Mouse (Mus musculus) embryo, embryonic 11.5 days (tissue): ENCODE data around the gene Rps6kb2.

ENCODE experiments used
- DNase-seq: peaks from one replicate; pipeline ENCODE4 v3.0.0-alpha.2; 2012; ENCODE audit warnings: low read depth, low spot score

Rps6kb2 gene

DNA sequence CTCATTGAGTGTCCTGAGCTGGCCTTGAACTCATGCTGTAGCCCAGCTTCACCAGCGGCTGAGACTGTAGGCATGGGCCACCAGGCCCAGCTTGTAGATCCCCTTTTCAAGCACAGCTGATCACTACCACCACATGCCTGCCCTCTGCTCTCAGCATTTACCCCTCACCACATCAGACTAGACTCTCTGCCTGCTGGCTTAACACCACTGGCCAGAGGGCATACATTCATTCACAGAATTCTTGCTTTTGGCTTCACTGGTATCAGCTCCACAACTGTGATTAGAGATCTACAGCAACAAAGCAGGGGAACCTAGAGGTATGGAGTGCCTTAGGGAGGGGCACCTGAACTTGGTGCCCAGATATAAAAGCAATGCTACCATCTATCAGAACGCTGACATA lies 42.7 kb downstream of the Rps6kb2 start:
- DNase-seq = no peak

DNA sequence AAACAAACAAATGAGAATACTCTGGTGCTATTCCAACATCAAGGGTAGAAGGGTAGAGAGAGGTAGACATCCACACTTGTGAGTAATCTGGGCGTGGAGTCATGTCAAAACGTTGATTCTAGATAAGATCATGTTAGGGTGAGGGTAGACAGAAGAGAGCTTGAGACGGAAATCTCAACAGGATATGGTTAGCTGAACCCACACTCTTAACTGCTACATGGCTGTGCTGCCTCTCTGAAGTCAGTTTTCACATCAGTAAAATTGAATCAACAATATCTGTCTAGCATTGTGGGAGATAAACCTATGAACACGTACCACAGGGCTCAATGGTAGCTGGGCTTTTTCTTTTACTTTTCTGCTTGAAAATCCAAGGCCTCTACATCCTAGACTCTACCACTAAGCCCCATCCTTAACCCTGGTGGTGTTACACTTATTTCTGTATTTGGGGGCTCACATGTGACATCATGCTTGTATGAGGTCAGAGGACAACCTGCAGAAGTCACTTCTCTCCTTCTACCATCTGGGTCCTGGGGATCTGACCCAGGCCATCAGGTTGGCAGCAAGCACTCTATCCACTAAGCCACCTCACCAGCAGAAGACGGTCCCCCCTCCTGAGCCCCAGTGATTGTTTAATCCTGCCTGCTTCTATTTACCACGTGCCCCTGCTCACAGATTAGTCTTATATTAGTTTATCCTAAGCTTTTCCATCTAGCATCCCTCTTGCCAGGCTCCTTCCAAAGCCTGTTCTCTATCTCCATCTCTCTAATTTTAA lies 43.3 kb downstream of the Rps6kb2 start:
- DNase-seq = no peak

DNA sequence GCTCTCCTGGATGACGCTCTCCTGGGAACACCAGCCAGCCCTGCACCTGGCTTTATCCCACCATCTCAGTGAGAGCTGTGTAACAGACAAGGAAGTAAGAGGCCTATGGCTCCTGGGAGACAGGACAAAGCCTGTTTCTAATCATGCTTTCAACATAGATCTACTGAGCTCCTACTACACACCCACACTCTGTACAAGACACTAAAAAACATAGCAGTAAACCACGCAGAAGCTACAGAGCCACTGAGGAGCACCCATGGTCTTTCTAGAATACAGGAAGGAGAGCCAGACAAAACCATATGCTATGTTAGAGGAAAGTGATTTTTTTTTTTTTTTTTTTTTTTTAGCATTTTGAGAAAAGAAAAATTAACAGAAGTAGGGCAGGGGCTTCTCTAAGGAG lies 44.8 kb downstream of the Rps6kb2 start:
- DNase-seq = no peak

DNA sequence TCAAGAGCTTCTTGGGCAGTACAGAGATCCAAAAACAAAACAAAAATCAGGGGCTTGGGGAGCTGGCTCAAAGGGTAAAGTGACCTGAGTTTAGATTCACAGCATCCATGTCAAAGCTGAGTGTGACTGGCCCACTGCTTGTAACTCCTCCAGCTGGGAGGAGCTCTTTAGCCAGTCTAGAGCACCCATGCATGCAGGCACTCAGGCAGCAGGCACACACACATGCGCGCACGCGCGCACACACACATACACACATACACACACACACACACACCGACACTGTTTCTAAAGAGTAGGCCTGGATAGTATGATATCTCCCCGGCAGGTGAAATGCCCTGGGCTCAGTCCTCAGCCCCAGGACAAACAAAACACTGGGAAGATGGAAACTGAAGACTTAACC lies 46.1 kb downstream of the Rps6kb2 start:
- no peak for DNase-seq

DNA sequence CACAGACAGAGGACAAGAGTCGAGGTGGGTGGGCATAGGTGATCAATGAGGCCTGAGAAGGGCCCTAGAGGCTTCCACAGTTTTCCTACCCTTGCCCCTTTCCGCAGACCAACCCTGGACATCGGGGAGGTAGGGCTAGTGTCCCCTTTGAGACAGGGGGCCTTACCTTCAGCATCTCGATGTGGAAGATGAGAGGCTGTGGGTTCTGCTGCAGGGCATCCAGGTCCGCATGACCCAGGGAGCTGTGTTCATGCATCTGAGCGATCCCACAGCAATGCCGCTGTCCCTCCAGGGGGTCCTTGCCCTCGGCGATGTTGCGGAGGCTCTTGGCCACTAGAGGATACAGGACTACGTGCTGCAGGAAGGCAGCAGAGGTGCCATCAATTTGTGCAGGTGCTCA lies 47.3 kb downstream of the Rps6kb2 start:
- no peak for DNase-seq

DNA sequence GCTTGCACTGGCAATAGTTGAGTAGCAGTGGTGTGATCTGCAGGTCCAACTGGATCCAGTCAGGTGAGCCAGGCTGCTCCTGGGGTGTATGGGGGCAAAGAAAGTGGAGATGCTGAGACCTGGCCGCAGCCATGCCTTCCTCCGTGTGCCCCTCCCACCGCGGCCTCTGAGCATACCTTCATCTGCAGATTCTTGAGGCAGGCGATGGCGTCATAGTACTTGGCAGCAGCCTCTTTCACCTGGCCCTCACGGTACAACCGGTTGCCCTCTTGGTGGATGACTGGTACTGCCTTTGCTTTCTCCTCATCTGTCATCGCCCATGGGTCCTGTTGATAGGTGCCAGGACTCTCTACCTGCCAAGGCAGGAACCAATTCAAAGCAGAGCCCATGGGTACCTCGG lies 48.0 kb downstream of the Rps6kb2 start:
- no peak for DNase-seq

DNA sequence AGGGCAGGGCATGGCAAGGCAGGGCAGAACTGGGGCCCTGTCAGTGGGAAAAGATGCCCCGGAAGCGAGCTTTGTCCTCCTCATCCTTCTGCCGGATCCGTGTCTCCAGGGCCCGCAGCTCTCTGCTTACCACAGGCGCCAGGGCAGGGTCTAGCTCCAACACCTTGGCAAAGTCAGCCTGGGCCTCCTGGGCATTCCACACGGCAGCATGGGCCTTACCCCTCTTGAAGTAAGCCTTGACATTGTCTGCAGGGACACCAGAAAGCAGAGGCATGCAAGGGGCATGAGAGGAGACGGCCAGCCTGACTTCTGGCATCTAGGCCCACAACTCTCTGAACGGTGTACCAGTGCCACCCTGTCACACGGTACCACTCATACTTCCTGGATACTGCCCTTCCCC lies 48.6 kb downstream of the Rps6kb2 start:
- no peak for DNase-seq

DNA sequence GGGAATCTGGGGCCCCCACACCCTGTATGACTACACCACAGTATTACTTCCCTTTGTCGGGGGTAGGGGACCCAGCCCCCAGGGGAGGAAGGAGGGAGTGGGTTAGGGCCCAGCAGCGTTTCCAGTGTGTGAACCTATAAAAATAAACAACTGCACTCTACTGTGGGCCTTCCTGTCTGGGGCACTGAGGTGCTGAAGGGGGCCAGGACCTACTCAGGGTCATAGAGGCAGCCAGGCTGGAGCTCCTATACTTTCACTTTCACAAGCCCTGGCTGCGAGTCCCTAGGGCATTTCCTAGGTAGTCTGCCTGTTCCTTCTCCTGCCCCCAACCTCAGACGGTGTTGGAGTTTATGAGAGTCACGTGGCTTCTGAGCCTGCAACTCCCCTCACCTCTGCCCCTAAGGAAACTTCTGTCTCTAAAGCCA lies 49.3 kb downstream of the Rps6kb2 start:
- no peak for DNase-seq

DNA sequence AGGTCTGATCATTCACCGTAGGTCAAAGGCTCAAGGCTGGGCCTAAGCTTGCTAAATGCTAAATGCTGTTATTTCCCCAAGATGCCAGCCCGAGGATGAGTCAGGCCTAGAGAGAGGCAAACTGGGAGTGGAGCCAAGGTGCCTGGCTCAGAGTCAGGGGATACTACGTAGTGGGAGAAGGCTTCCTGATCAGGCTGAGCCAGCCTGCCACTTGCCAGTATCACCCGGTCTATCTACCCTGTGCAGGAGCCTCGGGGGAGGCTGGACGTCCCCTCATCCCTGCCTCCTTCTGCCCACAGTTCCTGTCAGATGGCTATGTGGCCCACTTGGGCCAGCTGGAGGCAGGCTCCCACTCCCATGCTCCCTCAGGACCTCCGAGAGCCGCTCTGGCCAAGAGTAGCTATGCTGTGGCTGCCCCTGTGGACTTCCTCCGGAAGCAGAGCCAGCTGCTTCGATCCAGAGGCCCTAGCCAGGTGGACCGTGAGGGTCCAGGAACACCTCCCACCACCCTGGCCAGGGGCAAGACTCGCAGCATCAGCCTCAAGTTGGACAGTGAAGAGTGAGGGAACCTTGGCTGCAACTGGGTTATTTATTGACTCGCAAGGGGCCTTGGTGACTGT lies 49.9 kb downstream of the Rps6kb2 start:
- DNase-seq = no peak

DNA sequence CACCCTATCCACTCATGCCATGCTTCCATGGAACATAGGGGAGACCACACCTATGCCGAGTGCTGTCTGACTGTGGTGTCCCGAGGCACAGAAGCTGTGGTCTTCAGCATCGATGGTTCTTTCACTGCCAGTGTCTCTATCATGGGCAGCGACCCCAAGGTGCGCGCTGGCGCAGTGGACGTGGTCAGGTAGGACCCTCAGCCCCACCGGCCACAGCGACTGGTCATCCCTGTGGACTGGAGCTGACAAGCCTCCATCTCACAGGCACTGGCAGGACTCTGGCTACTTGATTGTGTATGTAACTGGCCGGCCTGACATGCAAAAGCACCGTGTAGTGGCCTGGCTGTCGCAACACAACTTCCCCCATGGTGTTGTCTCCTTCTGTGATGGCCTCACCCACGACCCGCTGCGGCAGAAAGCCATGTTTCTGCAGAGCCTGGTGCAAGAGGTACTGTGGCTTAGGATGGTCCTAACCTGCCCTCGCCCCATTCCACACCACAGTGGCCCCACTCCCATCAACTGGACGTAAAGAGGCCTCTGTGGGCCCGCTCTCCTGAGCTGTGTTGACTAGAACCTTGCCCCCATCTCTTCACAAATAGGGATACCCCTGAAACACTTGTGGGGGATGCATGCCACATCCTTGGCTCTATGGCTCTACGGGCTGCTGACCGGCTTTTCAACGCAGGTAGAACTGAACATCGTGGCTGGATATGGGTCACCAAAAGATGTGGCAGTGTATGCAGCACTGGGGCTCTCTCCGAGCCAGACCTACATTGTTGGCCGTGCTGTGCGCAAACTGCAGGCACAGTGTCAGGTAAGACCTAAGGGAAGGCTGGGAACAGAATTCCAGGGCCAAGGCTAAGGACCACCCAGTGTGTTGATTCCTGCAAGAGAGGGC lies 50.8 kb downstream of the Rps6kb2 start:
- no peak for DNase-seq

DNA sequence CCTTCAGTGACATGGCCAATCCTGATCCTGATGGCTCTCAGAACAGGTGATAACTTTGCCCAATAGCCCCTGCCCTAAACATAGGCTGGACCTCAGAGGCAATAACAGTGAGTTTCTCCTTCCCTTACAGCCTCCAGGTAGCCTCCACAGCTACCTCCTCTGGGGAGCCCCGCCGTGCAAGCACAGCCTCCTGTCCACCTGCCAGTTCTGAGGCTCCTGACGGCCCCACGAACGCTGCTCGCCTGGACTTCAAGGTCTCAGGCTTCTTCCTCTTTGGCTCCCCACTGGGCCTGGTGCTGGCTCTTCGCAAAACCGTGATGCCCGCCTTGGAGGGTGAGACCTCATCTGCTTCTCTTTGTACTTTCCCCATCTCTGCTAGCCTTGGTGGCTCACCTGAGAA lies 54.6 kb downstream of the Rps6kb2 start:
- no peak for DNase-seq

DNA sequence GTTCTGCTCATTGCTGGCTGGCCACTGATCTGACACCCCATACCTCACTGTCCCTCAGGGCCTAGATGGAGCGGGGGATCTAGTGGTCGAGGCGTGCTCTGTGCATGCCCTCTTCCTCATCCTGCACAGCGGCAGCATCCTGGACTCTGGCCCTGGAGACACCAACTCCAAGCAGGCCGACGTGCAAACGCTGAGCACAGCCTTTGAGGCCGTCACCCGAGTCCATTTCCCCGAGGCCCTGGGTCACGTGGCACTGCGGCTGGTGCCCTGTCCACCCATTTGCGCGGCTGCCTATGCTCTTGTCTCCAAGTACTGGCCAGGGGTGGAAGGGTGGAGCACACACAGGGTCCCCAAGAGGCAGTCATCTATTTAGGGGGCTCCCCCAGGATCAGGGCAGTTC lies 56.5 kb downstream of the Rps6kb2 start:
- no peak for DNase-seq

DNA sequence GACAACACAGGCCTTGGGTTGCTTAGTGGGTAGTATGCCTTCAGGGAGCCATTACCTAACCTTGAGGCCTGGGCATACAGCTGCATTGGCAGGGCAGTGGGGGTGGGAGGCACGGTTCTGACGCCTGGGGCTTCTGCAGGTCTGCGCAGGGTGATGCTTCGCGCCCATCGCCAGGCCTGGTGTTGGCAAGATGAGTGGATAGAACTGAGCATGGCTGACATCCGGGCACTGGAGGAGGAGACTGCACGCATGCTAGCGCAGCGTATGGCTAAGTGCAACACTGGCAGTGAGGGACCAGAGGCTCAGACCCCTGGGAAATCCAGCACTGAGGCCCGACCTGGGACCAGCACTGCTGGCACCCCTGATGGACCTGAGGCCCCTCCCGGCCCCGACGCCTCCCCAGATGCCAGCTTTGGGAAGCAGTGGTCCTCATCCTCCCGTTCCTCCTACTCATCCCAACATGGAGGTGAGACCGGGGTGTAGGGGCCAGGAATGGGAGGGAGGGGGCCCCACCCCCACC lies 58.4 kb downstream of the Rps6kb2 start:
- DNase-seq = no peak
